Mouse (Mus musculus): ENCODE measurements around the gene Olfr509.
"Not testable (repeated sequence)": the region's sequence is repeated elsewhere in the genome, so short reads cannot be mapped to it uniquely, and the experiment has no call there.

The Olfr509 gene

DNA sequence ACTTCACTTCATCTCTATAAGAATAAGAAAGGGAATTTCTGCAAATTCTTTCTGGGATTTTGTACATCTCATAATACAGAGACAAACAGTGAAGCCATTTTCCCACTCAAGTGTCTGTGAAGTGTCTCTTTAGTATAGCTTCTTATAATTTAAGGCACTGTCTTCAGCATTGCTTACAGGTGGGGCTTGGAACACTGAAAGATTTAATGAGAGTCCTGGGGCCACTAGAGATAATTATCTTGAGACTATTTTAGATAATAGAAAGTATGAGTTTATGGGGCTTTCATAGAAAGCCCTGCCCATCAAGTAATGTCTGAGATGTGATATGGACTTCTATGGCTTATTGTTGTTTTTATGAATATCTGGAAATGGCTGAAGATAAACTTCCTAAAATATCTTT lies at the start of gene Olfr509:
Gene Olfr509 (minus strand): TSS at position 101 of the 400 bp plus-strand sequence.
- DNase-seq: no peak

GRCm38 (mm10) chr7:108678886-108679285 lies 27.2 kb upstream of the Olfr509 start:
- no peak for DNase-seq

DNA sequence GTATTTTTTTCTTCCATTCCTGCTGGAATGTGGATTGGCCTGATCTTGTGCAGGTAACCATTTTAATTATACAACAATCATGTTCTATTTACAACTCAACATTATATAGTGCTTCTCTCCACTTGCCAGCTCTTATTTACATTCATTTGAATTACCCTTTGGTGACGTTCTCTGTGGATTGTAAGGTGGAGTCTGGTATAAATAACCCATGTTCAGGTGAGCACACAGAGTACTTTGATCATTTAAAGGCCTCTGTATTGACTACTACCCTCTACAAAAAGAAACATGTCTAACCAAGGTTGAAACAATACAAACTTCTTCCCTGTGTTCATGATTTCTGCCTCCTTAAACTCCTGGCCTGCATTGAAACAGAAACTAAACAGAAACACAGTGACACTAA lies 19.4 kb upstream of the Olfr509 start:
- no peak for DNase-seq

GRCm38 (mm10) chr7:108666118-108666517 lies 14.4 kb upstream of the Olfr509 start, which contains the start of gene Olfr510:
TSS of gene Olfr510 (plus strand) at chr7:108666418.
- no peak for DNase-seq

GRCm38 (mm10) chr7:108662419-108662818 lies 10.7 kb upstream of the Olfr509 start:
- DNase-seq: no peak

DNA sequence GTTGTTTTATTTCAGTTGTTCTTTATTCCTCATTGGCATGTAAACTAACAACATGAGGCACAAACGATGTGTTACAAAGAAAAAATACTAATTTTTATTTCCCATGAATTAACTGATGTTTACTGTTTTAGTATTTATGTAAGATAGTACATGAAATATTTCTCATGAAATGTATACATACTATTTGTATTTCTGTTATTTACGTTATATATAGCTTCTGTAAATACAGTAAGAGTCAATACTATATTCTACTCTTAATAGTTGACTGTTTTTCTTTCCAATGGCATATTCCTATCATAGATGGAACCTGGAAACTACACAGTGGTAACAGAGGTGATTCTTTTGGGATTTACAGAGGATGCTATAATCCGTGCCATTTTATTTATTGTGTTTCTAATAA lies 22.0 kb downstream of the Olfr509 start, which contains the start of gene Olfr508:
Gene Olfr508 (plus strand): TSS at position 301 of the 400 bp plus-strand sequence.
- DNase-seq: no peak

GRCm38 (mm10) chr7:108621514-108621913 lies 30.2 kb downstream of the Olfr509 start, which contains the start of gene Olfr507:
TSS of gene Olfr507 (plus strand) at chr7:108621814.
- no peak for DNase-seq

- DNase-seq: not testable (repeated sequence)
Observed at GRCm38 (mm10) chr7:108616781-108617180, 34.9 kb downstream of the Olfr509 start.

DNA sequence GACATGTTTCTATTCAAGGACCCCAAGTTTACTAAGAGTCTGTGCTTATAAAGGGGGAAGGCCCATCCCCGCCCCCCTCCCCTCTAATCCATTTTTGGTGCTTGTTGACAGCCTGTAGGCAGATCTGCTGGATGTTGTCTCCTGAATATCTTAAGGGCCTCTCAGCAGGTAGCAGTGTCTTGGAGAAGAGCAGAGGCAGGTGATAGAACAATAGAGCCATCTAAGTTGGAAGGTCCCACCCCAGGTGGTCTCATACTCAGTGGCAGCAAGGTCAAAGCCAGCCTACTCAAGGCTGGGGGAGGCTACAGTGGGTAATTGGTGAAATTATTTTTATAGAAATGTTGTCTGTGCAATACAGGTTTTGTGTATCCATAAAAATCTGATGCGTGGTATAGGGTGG lies 37.6 kb downstream of the Olfr509 start:
- no peak for DNase-seq

GRCm38 (mm10) chr7:108610487-108610886 lies 41.2 kb downstream of the Olfr509 start, which contains the start of gene Olfr506:
TSS of gene Olfr506 (plus strand) at chr7:108610787.
- DNase-seq: no peak

DNA sequence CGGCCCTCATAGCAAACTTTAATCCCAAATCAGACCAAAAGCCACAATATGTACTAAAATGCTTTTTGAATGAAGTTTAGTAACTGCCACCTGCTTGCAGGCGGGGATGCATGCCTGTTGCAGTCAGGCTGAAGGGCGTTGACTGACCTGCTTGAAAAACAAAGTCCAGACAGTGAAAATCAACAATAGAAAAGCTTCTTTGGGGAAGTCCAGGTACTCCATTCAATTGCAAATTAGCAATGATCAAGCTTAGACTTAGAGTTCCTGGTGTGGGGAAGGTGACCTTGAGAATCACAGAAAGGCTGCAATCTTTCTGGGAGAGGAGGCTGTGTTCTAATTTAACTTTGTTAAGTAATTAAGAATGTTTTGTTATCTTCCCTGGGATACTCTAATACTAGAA lies 49.8 kb downstream of the Olfr509 start:
- DNase-seq: not testable (repeated sequence)

Measured in cerebellum, adult 9-11 months (tissue).